Mouse (Mus musculus): Measurements from ENCODE around the gene 4933425L06Rik. TPM values are rescaled to one million over a fixed set of nuclear protein-coding genes. Genes with fewer than 3 reads are reported as not detected.

Gene 4933425L06Rik
- polyA plus RNA-seq, 1 experiment from 2014 or later = not detected

GRCm38 (mm10) chr13:105153955-105154354, 72.0 kb downstream of the 4933425L06Rik start:
- Histone ChIP-seq H3K9ac (ENCODE audit: low read length) (no peak overlapping the region), H3K9me3 (ENCODE audit: control insufficient read depth, low read length) (no peaks in the 10 kb centered on the region), H3K4me2 (no peak overlapping the region), H3K36me3 (ENCODE audit: control insufficient read depth, insufficient read depth, low read length) (no peaks in the 10 kb centered on the region), H3K4me1 (ENCODE audit: control insufficient read depth, insufficient read depth, low read length) (no peaks in the 10 kb centered on the region), H3K27me3 (ENCODE audit: control insufficient read depth, insufficient read depth, low read length) (no peaks in the 10 kb centered on the region), H3K27ac (ENCODE audit: low read depth, low read length) (no peak overlapping the region), H3K4me3 (ENCODE audit: low read depth, low read length) (no peak overlapping the region)
- 59% methylated on average over 4 of the region's 4 CpGs for WGBS
- ATAC-seq (ENCODE audit: low FRiP score) (no peak), DNase-seq (ENCODE audit: low spot score, missing footprints) (no peak)

GRCm38 (mm10) chr13:105165441-105165840, 83.5 kb downstream of the 4933425L06Rik start:
- no peak for DNase-seq (ENCODE audit: low spot score, missing footprints)
- no peak overlapping the region for H3K4me2 ChIP-seq
- H3K4me1 ChIP-seq (ENCODE audit: control insufficient read depth, insufficient read depth, low read length) = no peaks in the 10 kb centered on the region
- WGBS = 81% methylated on average over 6 of the region's 6 CpGs
- no peak overlapping the region for H3K9ac ChIP-seq (ENCODE audit: low read length)
- H3K9me3 ChIP-seq (ENCODE audit: control insufficient read depth, low read length) = no peaks in the 10 kb centered on the region
- ATAC-seq (ENCODE audit: low FRiP score) = no peak
- H3K27ac ChIP-seq (ENCODE audit: low read depth, low read length) = no peak overlapping the region
- H3K36me3 ChIP-seq (ENCODE audit: control insufficient read depth, insufficient read depth, low read length) = no peaks in the 10 kb centered on the region
- H3K4me3 ChIP-seq (ENCODE audit: low read depth, low read length) = no peak overlapping the region
- no peaks in the 10 kb centered on the region for H3K27me3 ChIP-seq (ENCODE audit: control insufficient read depth, insufficient read depth, low read length)

Other genes with a start within 250 kb of the 4933425L06Rik start
- gene Shisal2b, start 218.2 kb upstream of the 4933425L06Rik start, polyA plus RNA-seq (2014; fragmentation: Nextera tagmentation; extraction: Ambion mirVana) = 0.37 and 0.70 TPM in 2 replicates
- gene Rgs7bp, start 27.2 kb upstream of the 4933425L06Rik start, polyA plus RNA-seq (2014; fragmentation: Nextera tagmentation; extraction: Ambion mirVana) = 0.82 and 1.0 TPM in 2 replicates
- 10.5 and 11.3 TPM in 2 replicates for gene Rnf180, start 212.7 kb downstream of the 4933425L06Rik start, polyA plus RNA-seq (2014; fragmentation: Nextera tagmentation; extraction: Ambion mirVana)

Data from midbrain, embryonic 11.5 days (tissue).